Mouse (Mus musculus) lung, postnatal 0 days (tissue): ENCODE measurements around the gene Zbtb8os.

Experiments used
- CTCF ChIP-seq: IDR thresholded peaks from 2 replicates; pipeline ENCODE4 v1.5.1; 2016; ENCODE audit warnings: antibody characterized with exemption, mild to moderate bottlenecking
- EP300 ChIP-seq: IDR thresholded peaks from 2 replicates; pipeline ENCODE4 v1.6.1; 2016; ENCODE audit warnings: antibody characterized with exemption, mild to moderate bottlenecking, control low read depth

- TF ChIP-seq CTCF = no peak
- TF ChIP-seq EP300 = no peak
These were observed 7.2 kb downstream of the Zbtb8os start for GRCm38 (mm10) chr4:129342705-129343104.
